Mouse (Mus musculus) lung, postnatal 0 days (tissue): ENCODE data around the gene Tfr2. TPM values are rescaled to one million over a fixed set of nuclear protein-coding genes. Genes with fewer than 3 reads are reported as not detected.

ENCODE experiments used
- ATAC-seq: fragments of 200-750 bp; cut with Nextera tagmentation; 2 replicates; pipeline ENCODE4 v1.8.0; 2017; ENCODE audit warnings: moderate library complexity
- DNase-seq: peaks from one replicate; pipeline ENCODE4 v3.0.0-alpha.2; 2016; ENCODE audit warnings: low spot score
- H3K27ac ChIP-seq: fragments of 300-500 bp; sonication (generic); 2 replicates; pipeline ENCODE4 v1.5.1; 2014; ENCODE audit warnings: antibody characterized with exemption, mild to moderate bottlenecking, low read length, mixed read lengths
- H3K27me3 ChIP-seq: fragments of 300-500 bp; sonication (generic); replicated peaks from 2 replicates; pipeline ENCODE4 v1.6.1; 2014; ENCODE audit warnings: low read length, mixed read lengths; ENCODE audit not compliant: insufficient read depth
- H3K36me3 ChIP-seq: fragments of 300-500 bp; sonication (generic); 2 replicates; pipeline ENCODE4 v1.6.1; 2014; ENCODE audit warnings: low read length, mixed read lengths; ENCODE audit not compliant: insufficient read depth
- H3K4me1 ChIP-seq: fragments of 300-500 bp; sonication (generic); 2 replicates; pipeline ENCODE4 v1.6.1; 2014; ENCODE audit warnings: antibody characterized with exemption, low read depth, low read length, mixed read lengths; ENCODE audit not compliant: insufficient read depth
- H3K4me2 ChIP-seq: fragments of 300-500 bp; sonication (generic); replicated peaks from 2 replicates; pipeline ENCODE4 v1.6.1; 2014; ENCODE audit warnings: low read depth, mild to moderate bottlenecking, low read length, moderate library complexity, mixed read lengths
- H3K4me3 ChIP-seq: fragments of 300-500 bp; sonication (generic); 2 replicates; pipeline ENCODE4 v1.5.1; 2014; ENCODE audit warnings: low read depth, low read length
- H3K9ac ChIP-seq: fragments of 300-500 bp; sonication (generic); replicated peaks from 2 replicates; pipeline ENCODE4 v1.6.1; 2014; ENCODE audit warnings: low read depth, mild to moderate bottlenecking
- H3K9me3 ChIP-seq: fragments of 300-500 bp; sonication (generic); 2 replicates; pipeline ENCODE4 v1.6.1; 2016; ENCODE audit warnings: low read length, mixed read lengths
- CTCF ChIP-seq: IDR thresholded peaks from 2 replicates; pipeline ENCODE4 v1.5.1; 2016; ENCODE audit warnings: antibody characterized with exemption, mild to moderate bottlenecking
- EP300 ChIP-seq: IDR thresholded peaks from 2 replicates; pipeline ENCODE4 v1.6.1; 2016; ENCODE audit warnings: antibody characterized with exemption, mild to moderate bottlenecking, control low read depth
- WGBS: fragments of 180-500 bp; shearing (Covaris S2); extraction: QIAGEN DNeasy Blood & Tissue Kit; methylation state at CpG from one replicate; pipeline ENCODE4 v1.1.7; 2014; 5-methylcytosine and 5-hydroxymethylcytosine counted together
- polyA plus RNA-seq: library from polyadenylated mRNA; unstranded; fragments of >200 nt; fragmentation: Nextera tagmentation; extraction: Ambion mirVana; gene quantifications from 2 replicates; pipeline ENCODE4 v1.2.1, GENCODE M21; 2015

Gene Tfr2
- polyA plus RNA-seq, 1 experiment from 2014 or later: 0.33 TPM

GRCm38 (mm10) chr5:137525511-137525910, 44.1 kb upstream of the Tfr2 start:
- Histone ChIP-seq H3K9ac (no peak overlapping the region), H3K27ac (no peak overlapping the region)
- TF ChIP-seq EP300 (no peak), CTCF (no peak)

GRCm38 (mm10) chr5:137526192-137526936, 43.3 kb upstream of the Tfr2 start:
- H3K4me3 ChIP-seq: no peak overlapping the region
- no peaks in the 10 kb centered on the region for H3K27me3 ChIP-seq
- no peak overlapping the region for H3K9ac ChIP-seq
- no peaks in the 10 kb centered on the region for H3K9me3 ChIP-seq
- H3K4me2 ChIP-seq: no peak overlapping the region
- TF ChIP-seq EP300: no peak
- peak; percentile 38 for TF ChIP-seq CTCF
- DNase-seq (peak; percentile 67), ATAC-seq (no peak)
- 41% methylated on average over 16 of the region's 16 CpGs for WGBS
- H3K4me1 ChIP-seq: 0 out of 2 replicates have a peak, but pooled peaks cover 6% of the 10 kb centered on the region
- no peak overlapping the region for H3K27ac ChIP-seq
- H3K36me3 ChIP-seq: peaks cover 53% of the 10 kb centered on the region

More at GRCm38 (mm10) chr5:137525511-137525910, 44.1 kb upstream of the Tfr2 start:
- 73% methylated on average over 16 of the region's 16 CpGs for WGBS
- no peaks in the 10 kb centered on the region for H3K27me3 ChIP-seq
- DNase-seq (no peak), ATAC-seq (no peak)
- H3K9me3 ChIP-seq: no peaks in the 10 kb centered on the region
- H3K4me1 ChIP-seq: 0 out of 2 replicates have a peak, but pooled peaks cover 6% of the 10 kb centered on the region
- H3K36me3 ChIP-seq: peaks cover 62% of the 10 kb centered on the region
- H3K4me2 ChIP-seq: no peak overlapping the region
- no peak overlapping the region for H3K4me3 ChIP-seq

- no peak overlapping the region for H3K27ac ChIP-seq
- H3K36me3 ChIP-seq: peaks cover 47% of the 10 kb centered on the region
- 60% methylated on average over 1 of the region's 1 CpGs for WGBS
- DNase-seq: no peak
- no peak overlapping the region for H3K4me2 ChIP-seq
- no peak for ATAC-seq
- H3K9me3 ChIP-seq: no peaks in the 10 kb centered on the region
- H3K27me3 ChIP-seq: no peaks in the 10 kb centered on the region
- no peak overlapping the region for H3K4me3 ChIP-seq
- H3K4me1 ChIP-seq: 0 out of 2 replicates have a peak, but pooled peaks cover 6% of the 10 kb centered on the region
- no peak overlapping the region for H3K9ac ChIP-seq
- no peak for TF ChIP-seq EP300
- no peak for TF ChIP-seq CTCF
Measured at GRCm38 (mm10) chr5:137527413-137527812, 42.2 kb upstream of the Tfr2 start.

GRCm38 (mm10) chr5:137528247-137528968, 41.2 kb upstream of the Tfr2 start:
- Histone ChIP-seq H3K27me3 (no peaks in the 10 kb centered on the region), H3K4me1 (0 out of 2 replicates have a peak, but pooled peaks cover 6% of the 10 kb centered on the region), H3K27ac (no peak overlapping the region), H3K4me2 (no peak overlapping the region), H3K36me3 (peaks cover 38% of the 10 kb centered on the region), H3K9ac (no peak overlapping the region), H3K4me3 (no peak overlapping the region), H3K9me3 (no peaks in the 10 kb centered on the region)
- 80% methylated on average over 22 of the region's 22 CpGs for WGBS
- no peak for DNase-seq
- TF ChIP-seq EP300 (no peak), CTCF (no peak)
- no peak for ATAC-seq

GRCm38 (mm10) chr5:137529221-137529995, 40.2 kb upstream of the Tfr2 start:
- DNase-seq (no peak), ATAC-seq (no peak)
- no peak for TF ChIP-seq EP300
- no peak for TF ChIP-seq CTCF
- Histone ChIP-seq H3K4me2 (no peak overlapping the region), H3K36me3 (peaks cover 29% of the 10 kb centered on the region), H3K4me1 (peaks cover 10% of the 10 kb centered on the region), H3K27ac (no peak overlapping the region), H3K4me3 (no peak overlapping the region), H3K9me3 (no peaks in the 10 kb centered on the region), H3K9ac (no peak overlapping the region), H3K27me3 (no peaks in the 10 kb centered on the region)
- 81% methylated on average over 15 of the region's 15 CpGs for WGBS

- H3K4me1 ChIP-seq: peaks cover 10% of the 10 kb centered on the region
- H3K27me3 ChIP-seq: no peaks in the 10 kb centered on the region
- 73% methylated on average over 8 of the region's 8 CpGs for WGBS
- DNase-seq: no peak
- peak overlapping the region; percentile 89 for H3K27ac ChIP-seq
- H3K36me3 ChIP-seq: peaks cover 25% of the 10 kb centered on the region
- no peak for ATAC-seq
- H3K9ac ChIP-seq: peak overlapping the region; percentile 79; the same call in 1 of the 2 replicates
- H3K4me3 ChIP-seq: peak overlapping the region; percentile 75
- H3K4me2 ChIP-seq: peak overlapping the region; percentile 92
- TF ChIP-seq CTCF (no peak), EP300 (no peak)
- H3K9me3 ChIP-seq: no peaks in the 10 kb centered on the region
Measured at GRCm38 (mm10) chr5:137530075-137530474, 39.6 kb upstream of the Tfr2 start.
